Mouse (Mus musculus) kidney, embryonic 16.5 days (tissue): Measurements from ENCODE around the gene Mafk. TPM values are rescaled to one million over a fixed set of nuclear protein-coding genes. Genes with fewer than 3 reads are reported as not detected.

Experiments used
- ATAC-seq: fragments of 200-750 bp; cut with Nextera tagmentation; 2 replicates; pipeline ENCODE4 v1.8.0; 2017; ENCODE audit warnings: moderate TSS enrichment; ENCODE audit not compliant: low FRiP score, low TSS enrichment
- H3K27ac ChIP-seq: fragments of 300-500 bp; sonication (generic); 2 replicates; pipeline ENCODE4 v1.5.1; 2014; ENCODE audit warnings: low read length
- H3K27me3 ChIP-seq: fragments of 300-500 bp; sonication (generic); 2 replicates; pipeline ENCODE4 v1.6.1; 2014; ENCODE audit warnings: low read length, control low read depth, mixed read lengths; ENCODE audit not compliant: insufficient read depth
- H3K36me3 ChIP-seq: fragments of 300-500 bp; sonication (generic); 2 replicates; pipeline ENCODE4 v1.6.1; 2014; ENCODE audit warnings: low read length, control low read depth, mixed read lengths; ENCODE audit not compliant: insufficient read depth
- H3K4me1 ChIP-seq: fragments of 300-500 bp; sonication (generic); 2 replicates; pipeline ENCODE4 v1.6.1; 2014; ENCODE audit warnings: low read length, control low read depth, mixed read lengths; ENCODE audit not compliant: insufficient read depth
- H3K4me2 ChIP-seq: fragments of 300-500 bp; sonication (generic); replicated peaks from 2 replicates; pipeline ENCODE4 v1.6.1; 2014; ENCODE audit warnings: low read depth, low read length
- H3K4me3 ChIP-seq: fragments of 300-500 bp; sonication (generic); 2 replicates; pipeline ENCODE4 v1.5.1; 2014; ENCODE audit warnings: mild to moderate bottlenecking, low read length
- H3K9ac ChIP-seq: fragments of 300-500 bp; sonication (generic); replicated peaks from 2 replicates; pipeline ENCODE4 v1.6.1; 2014; ENCODE audit warnings: low read length
- H3K9me3 ChIP-seq: fragments of 300-500 bp; sonication (generic); 2 replicates; pipeline ENCODE4 v1.6.1; 2016; ENCODE audit warnings: low read length, control low read depth
- WGBS: fragments of 180-500 bp; shearing (Covaris S2); extraction: QIAGEN DNeasy Blood & Tissue Kit; methylation state at CpG from one replicate; pipeline ENCODE4 v1.1.7; 2014; 5-methylcytosine and 5-hydroxymethylcytosine counted together
- polyA plus RNA-seq: library from polyadenylated mRNA; unstranded; fragments of >200 nt; fragmentation: Nextera tagmentation; extraction: Ambion mirVana; gene quantifications from 2 replicates; pipeline ENCODE4 v1.2.1, GENCODE M21; 2015

Gene Mafk
- polyA plus RNA-seq, 1 experiment from 2014 or later = 13.3 TPM

DNA sequence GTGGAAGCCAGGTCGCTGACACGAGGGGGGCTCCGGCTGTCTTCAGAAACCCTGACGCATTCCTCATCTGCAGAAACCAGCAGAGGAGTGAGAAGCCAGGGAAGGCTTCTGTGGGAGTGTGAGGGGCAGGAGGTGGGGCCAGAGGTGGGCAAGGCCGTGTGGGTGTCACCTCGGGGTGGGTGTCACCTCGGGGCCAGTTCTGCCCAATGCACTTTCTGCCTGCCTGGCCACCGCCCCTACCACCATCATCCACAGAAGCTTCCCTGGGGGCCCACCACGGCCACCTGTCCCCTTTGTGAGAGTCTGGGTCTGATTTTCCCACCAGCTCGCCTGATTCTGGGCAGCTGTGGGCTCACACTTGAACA lies 21.8 kb downstream of the Mafk start:
- H3K4me1 ChIP-seq = no peaks in the 10 kb centered on the region
- H3K9me3 ChIP-seq = no peaks in the 10 kb centered on the region
- no peaks in the 10 kb centered on the region for H3K36me3 ChIP-seq
- H3K27me3 ChIP-seq = peaks cover 18% of the 10 kb centered on the region
- no peak overlapping the region for H3K27ac ChIP-seq
- no peak overlapping the region; the same call in 1 of the 2 replicates for H3K4me3 ChIP-seq
- no peak for ATAC-seq
- H3K4me2 ChIP-seq = peak overlapping the region; percentile 42; the same call in 1 of the 2 replicates
- 31% methylated on average over 10 of the region's 10 CpGs for WGBS
- no peak overlapping the region; the same call in 1 of the 2 replicates for H3K9ac ChIP-seq

DNA sequence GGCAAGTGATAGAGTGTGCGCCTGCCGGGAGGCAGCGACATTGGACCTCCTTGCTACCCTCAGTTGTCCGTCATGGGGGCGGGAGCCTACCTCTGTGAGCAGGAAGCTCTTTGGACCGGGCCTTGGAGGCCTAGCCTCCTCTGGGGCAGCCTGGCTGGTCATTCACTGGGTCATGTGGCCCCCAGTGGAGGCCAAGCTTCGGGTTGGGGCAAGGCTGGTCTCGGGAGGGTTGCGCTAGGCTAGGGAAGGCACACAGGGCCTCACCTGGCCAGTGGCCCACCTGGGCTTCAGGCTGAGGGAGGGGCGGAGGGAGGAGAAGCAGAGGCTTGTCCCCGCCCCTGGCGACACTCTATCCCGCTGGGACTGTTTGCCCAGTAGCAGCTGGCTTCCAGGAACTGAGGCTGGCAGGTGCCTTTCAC lies 22.7 kb downstream of the Mafk start:
- Histone ChIP-seq H3K4me1 (no peaks in the 10 kb centered on the region), H3K4me3 (peak overlapping the region; percentile 42), H3K9ac (peak overlapping the region; percentile 68), H3K27ac (peak overlapping the region; percentile 66; the same call in 1 of the 2 replicates), H3K9me3 (no peaks in the 10 kb centered on the region), H3K27me3 (peaks cover 18% of the 10 kb centered on the region), H3K36me3 (no peaks in the 10 kb centered on the region), H3K4me2 (peak overlapping the region; percentile 42)
- WGBS = 8% methylated on average over 13 of the region's 13 CpGs
- ATAC-seq = peak; percentile 68

DNA sequence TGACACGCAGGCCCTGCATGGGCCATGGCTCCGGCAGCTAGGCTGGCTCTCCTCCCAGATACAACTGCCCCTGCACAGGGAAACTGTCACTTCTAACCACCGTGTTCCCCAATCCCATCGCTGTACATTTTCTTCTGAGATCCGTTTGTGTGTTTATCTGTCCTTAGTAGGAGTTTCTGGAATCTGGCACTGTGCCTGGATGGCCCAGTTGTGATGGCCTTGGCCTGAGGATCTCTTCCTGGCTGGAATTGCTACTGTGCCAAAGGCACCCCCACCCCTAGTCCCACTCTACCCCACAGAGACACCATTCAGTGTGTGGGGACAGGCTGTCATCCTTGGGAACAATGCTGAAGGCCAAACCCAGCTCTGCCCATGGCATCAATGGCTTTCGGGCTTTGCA lies 24.7 kb downstream of the Mafk start:
- Histone ChIP-seq H3K27me3 (peaks cover 18% of the 10 kb centered on the region), H3K4me3 (no peak overlapping the region), H3K4me1 (no peaks in the 10 kb centered on the region), H3K36me3 (no peaks in the 10 kb centered on the region), H3K27ac (no peak overlapping the region), H3K9me3 (no peaks in the 10 kb centered on the region), H3K9ac (no peak overlapping the region), H3K4me2 (no peak overlapping the region)
- no peak for ATAC-seq
- WGBS = 65% methylated on average over 6 of the region's 6 CpGs

DNA sequence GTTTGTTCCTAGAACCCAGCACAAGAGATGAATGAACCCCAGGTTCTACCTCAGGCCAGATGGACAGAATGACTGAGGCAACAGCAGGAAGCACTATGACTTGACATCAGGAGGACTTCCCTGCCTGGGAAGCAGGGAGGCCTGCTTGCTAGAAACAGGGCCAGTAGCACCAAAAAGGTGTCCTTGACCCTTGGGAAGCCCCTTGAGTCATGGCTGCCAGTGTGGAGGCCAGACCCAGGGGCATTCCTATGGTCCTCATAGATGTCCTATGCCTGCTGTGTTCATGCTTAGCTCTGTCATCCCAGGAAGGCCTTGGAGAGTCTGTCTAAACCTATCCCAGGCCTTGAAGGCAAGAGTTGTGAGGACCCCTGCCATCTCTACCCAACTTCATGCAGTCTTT lies 25.1 kb downstream of the Mafk start:
- Histone ChIP-seq H3K9me3 (no peaks in the 10 kb centered on the region), H3K27ac (no peak overlapping the region), H3K4me1 (no peaks in the 10 kb centered on the region), H3K4me3 (no peak overlapping the region), H3K27me3 (peaks cover 18% of the 10 kb centered on the region), H3K36me3 (no peaks in the 10 kb centered on the region), H3K4me2 (no peak overlapping the region), H3K9ac (no peak overlapping the region)
- no peak for ATAC-seq

DNA sequence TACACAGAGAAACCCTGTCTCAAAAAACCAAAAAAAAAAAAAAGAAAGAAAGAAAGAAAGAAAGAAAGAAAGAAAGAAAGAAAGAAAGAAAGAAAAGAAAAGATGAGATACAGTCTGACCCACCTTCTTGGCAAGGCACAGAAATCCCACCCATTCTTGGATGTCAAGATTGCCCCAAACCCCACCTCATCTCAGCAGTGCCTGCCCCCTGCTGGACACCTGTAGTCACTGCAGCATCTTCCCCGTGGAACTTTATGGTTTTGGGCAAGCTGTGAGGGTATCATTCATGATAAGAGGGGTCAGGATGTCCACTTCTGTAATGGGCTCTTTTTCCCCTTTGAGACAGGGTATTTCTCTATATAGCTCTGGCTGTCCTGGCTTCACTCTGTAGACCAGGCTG lies 26.0 kb downstream of the Mafk start:
- Histone ChIP-seq H3K36me3 (peaks cover 6% of the 10 kb centered on the region), H3K9me3 (no peaks in the 10 kb centered on the region), H3K4me1 (peaks cover 2% of the 10 kb centered on the region; the same call in 1 of the 2 replicates), H3K27ac (no peak overlapping the region), H3K4me2 (no peak overlapping the region), H3K9ac (no peak overlapping the region), H3K4me3 (no peak overlapping the region), H3K27me3 (peaks cover 18% of the 10 kb centered on the region)
- 0% methylated on average over 1 of the region's 1 CpGs for WGBS
- ATAC-seq = no peak

DNA sequence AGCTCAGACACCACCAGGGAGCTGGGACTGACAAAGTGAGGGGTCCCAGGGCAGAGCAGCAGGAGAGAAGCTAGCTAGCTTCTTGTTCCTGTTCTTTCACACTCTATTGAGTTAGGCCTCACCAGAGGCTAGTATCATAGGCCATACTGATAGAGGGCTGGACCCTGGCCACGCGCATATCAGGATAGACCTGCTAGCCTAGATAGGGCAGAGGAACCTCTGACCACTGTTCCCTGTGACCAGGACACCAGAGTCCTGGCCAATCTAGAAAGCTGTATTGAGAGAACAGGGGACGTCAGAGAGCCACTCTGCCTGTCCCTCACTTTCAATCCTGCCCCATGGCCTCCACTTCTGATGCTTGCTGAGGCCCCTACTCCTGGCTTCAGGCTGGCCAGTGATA lies 26.7 kb downstream of the Mafk start:
- Histone ChIP-seq H3K4me3 (no peak overlapping the region), H3K27me3 (peaks cover 14% of the 10 kb centered on the region), H3K9me3 (no peaks in the 10 kb centered on the region), H3K27ac (no peak overlapping the region), H3K36me3 (peaks cover 7% of the 10 kb centered on the region), H3K4me2 (no peak overlapping the region), H3K4me1 (peaks cover 5% of the 10 kb centered on the region; the same call in 1 of the 2 replicates), H3K9ac (no peak overlapping the region)
- no peak for ATAC-seq
- 83% methylated on average over 3 of the region's 3 CpGs for WGBS

DNA sequence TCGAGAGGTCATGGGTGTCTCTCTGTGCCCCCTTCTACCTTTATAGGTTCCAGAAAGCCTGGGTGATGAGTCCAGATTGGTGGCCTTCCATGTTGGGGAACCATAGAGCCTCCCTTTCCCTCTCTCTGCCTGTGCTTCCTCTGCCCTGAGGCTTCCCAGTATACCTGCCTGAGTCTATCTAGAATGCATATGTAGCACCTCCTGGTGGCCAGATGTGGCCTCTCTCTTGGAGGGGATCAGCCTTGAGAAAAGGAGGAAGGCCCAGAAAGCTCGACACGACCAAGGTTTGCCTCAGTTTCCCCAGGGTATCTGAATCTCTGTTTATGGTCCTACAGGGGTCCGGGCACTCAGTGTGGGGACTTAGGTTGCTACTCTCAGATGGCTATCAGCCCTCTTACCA lies 27.5 kb downstream of the Mafk start:
- Histone ChIP-seq H3K9me3 (no peaks in the 10 kb centered on the region), H3K4me1 (peaks cover 5% of the 10 kb centered on the region; the same call in 1 of the 2 replicates), H3K36me3 (peaks cover 11% of the 10 kb centered on the region), H3K9ac (no peak overlapping the region), H3K4me3 (no peak overlapping the region), H3K4me2 (no peak overlapping the region), H3K27ac (no peak overlapping the region), H3K27me3 (peaks cover 9% of the 10 kb centered on the region)
- ATAC-seq = no peak
- WGBS = 49% methylated on average over 4 of the region's 4 CpGs

DNA sequence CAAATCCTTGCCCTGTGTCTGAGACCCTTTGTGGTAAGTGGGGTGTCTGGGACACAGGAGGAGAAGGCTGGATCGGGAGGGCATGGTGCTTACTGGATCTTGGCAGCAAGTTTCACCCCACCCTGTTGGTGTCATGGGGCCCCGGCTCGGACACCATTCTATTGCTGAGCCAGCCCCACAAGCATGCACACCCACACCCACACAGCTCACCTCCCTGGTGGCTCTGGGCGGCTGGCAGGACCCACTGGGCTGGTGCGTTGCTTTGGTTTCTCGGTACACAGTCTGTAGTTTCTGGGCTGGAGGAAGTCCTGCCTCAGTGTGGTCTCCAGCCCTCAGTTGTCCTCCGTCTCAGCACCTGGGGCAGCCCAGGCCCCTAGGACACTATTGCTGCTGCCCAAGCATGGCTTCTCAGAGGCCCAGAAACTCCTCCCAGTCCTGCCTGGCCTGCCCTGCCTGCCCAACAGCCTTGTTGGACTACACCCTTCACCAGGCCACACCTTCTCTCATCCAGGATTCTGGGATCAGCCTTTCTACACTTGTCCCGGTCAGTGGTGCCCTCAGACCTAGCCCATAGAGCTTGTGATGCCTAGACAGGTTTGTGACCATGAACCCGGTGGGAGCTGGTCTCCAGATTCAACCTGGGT lies 28.3 kb downstream of the Mafk start, which contains the start of gene Tmem184a:
TSS of gene Tmem184a (minus strand) at position 380 of the 644 bp plus-strand sequence.
- Histone ChIP-seq H3K36me3 (peaks cover 11% of the 10 kb centered on the region), H3K4me3 (no peak within 1 kb of the TSS), H3K4me1 (peaks cover 5% of the 10 kb centered on the region; the same call in 1 of the 2 replicates), H3K9me3 (no peaks in the 10 kb centered on the region), H3K9ac (no peak within 1 kb of the TSS), H3K27ac (no peak within 1 kb of the TSS), H3K4me2 (no peak within 1 kb of the TSS), H3K27me3 (peaks cover 1% of the 10 kb centered on the region; the same call in 1 of the 2 replicates)
- 87% methylated on average over 9 of the region's 9 CpGs for WGBS
- ATAC-seq = no peak

DNA sequence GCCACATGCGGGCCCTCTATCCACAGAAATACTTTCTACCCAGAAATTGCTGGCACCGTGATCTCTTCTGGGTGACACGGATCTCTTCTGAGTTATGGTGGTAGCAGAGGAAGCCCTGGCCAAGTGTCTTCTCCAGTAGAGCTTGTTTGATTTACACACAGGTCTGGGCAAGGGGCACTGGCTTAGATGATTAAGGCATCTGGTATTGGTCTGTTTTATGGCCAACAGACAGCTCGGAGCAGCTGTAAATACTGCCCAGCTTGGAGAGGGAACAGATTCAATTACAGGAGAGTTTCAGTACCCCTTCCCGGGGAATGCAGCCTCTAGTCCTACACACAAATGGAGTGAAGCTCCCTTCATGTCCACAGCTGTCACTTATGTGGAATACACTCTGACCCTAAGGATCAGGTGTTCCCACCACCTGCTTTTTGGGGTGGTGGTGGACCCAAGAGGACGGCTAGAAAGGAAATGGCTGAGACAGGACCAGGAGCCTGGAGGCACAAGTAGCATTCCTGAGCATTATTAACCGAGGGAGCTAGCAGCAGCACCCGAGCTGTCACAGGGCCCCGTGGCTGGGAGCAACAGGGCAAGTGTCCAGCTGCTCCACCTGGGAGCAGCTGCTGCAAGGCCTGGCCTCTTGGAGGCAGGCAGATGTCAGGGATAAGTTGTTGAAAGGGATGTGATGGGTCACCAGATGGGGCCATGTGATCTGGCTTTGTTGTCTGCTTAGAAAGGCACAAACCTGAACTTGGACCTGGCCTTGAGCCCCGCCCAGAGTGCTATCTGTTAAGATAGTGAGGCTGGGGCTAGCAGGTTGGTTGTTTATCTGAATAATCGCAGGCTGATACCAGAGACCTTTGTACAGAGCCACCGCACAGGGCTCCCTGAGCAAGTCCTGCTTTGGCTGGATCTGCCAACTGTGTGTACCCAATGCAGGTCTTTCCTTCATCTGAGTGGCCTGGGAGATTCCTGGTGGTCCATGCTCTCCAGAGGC lies 30.4 kb downstream of the Mafk start:
- 33% methylated on average over 12 of the region's 12 CpGs for WGBS
- Histone ChIP-seq H3K27me3 (no peaks in the 10 kb centered on the region), H3K9me3 (no peaks in the 10 kb centered on the region), H3K4me2 (no peak overlapping the region), H3K4me1 (peaks cover 16% of the 10 kb centered on the region), H3K9ac (no peak overlapping the region), H3K27ac (peak overlapping the region; percentile 51), H3K4me3 (no peak overlapping the region), H3K36me3 (peaks cover 11% of the 10 kb centered on the region)
- peak; percentile 49 for ATAC-seq
